Mouse (Mus musculus) G1E (cell line): ENCODE results near the gene Itga7. TPM values are rescaled to one million over a fixed set of nuclear protein-coding genes. Genes with fewer than 3 reads are reported as not detected.

ENCODE experiments used
- ATAC-seq: 2 replicates; pipeline ENCODE4 v1.8.0; 2016; ENCODE audit warnings: mild to moderate bottlenecking; ENCODE audit not compliant: insufficient number of reproducible peaks, poor library complexity, low FRiP score, severe bottlenecking; ENCODE audit errors: extremely low read depth
- DNase-seq: peaks from one replicate; pipeline ENCODE4 v3.0.0; 2012; ENCODE audit warnings: low spot score
- H3K27me3 ChIP-seq: 2 replicates; pipeline ENCODE4 v1.6.1; 2012; ENCODE audit warnings: mild to moderate bottlenecking, low read length, inconsistent platforms; ENCODE audit not compliant: insufficient read depth
- H3K36me3 ChIP-seq: replicated peaks from 2 replicates; pipeline ENCODE3; 2012; ENCODE audit warnings: mild to moderate bottlenecking, inconsistent platforms
- H3K4me1 ChIP-seq: 2 replicates; pipeline ENCODE4 v1.6.1; 2012; ENCODE audit warnings: low read depth, low read length, inconsistent platforms, mixed read lengths; ENCODE audit not compliant: insufficient read depth
- H3K4me3 ChIP-seq: 2 replicates; pipeline ENCODE4 v1.5.1; 2012; ENCODE audit warnings: low read depth, mild to moderate bottlenecking, inconsistent platforms, low read length, moderate library complexity, mixed read lengths
- H3K9me3 ChIP-seq: replicated peaks from 2 replicates; pipeline ENCODE4 v1.6.1; 2012; ENCODE audit warnings: inconsistent platforms
- CTCF ChIP-seq: IDR thresholded peaks from 2 replicates; pipeline ENCODE4 v1.5.1; 2012; ENCODE audit warnings: low read depth, low read length, inconsistent platforms, mixed read lengths
- GATA1 ChIP-seq: IDR thresholded peaks from 2 replicates; pipeline ENCODE4 v1.6.1; 2012; ENCODE audit warnings: borderline replicate concordance, low read length, inconsistent platforms, mixed read lengths
- GATA2 ChIP-seq: IDR thresholded peaks from 2 replicates; pipeline ENCODE4 v1.6.1; 2012; ENCODE audit warnings: low read depth, low read length, inconsistent platforms, borderline replicate concordance
- POLR2AphosphoS5 ChIP-seq: IDR thresholded peaks from 2 replicates; pipeline ENCODE4 v1.6.1; 2012; ENCODE audit warnings: low read depth, low read length, inconsistent platforms; ENCODE audit not compliant: insufficient replicate concordance
- TAL1 ChIP-seq: conservative IDR thresholded peaks from 2 replicates; pipeline ENCODE4 v1.6.1; 2012; ENCODE audit warnings: low read depth, low read length, inconsistent platforms, mixed read lengths
- polyA plus RNA-seq: library from polyadenylated mRNA; stranded (reverse); fragments of >175 nt; gene quantifications from 2 replicates; pipeline ENCODE4 v1.2.3, GENCODE M21; 2012
- total RNA-seq, 2 experiments: library from RNA; stranded (forward) in 1 of 2; stranded (reverse) in 1 of 2; fragments of 200-1000 nt in 1 of 2; fragments of >200 nt in 1 of 2; fragmentation: Nextera tagmentation in 1 of 2; gene quantifications; 2 replicates each; pipeline ENCODE4 v1.2.3; 2014 to 2017

Itga7 gene
- total and polyA plus RNA-seq, 3 experiments = 0.02 to 0.33 TPM; not detected in 1

DNA sequence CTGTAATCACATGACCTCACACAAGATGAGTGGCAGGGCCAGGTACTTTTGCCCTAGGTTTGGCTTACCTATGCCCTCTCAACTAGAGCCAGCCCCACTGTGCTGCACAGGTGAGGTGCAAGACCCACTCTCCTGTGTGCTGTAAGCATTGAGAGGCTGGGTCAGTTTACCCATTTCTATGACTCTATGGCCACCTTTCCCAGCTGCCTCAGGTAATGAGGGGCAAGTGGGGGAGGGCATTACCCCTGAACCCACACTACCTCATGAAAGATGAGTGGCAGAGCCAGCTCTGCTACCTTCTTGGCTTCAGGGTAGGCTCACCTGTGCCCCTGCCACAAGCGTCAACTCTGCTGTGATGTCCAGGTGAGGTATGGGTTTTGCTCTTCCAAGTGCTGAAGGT is 62.2 kb downstream of the Itga7 start:
- TF ChIP-seq GATA1 (no peak), CTCF (no peak), GATA2 (no peak), POLR2AphosphoS5 (no peak), TAL1 (no peak)
- H3K36me3 ChIP-seq = no peaks in the 10 kb centered on the region
- DNase-seq = no peak
- ATAC-seq = no peak
- H3K9me3 ChIP-seq = no peaks in the 10 kb centered on the region
- H3K27me3 ChIP-seq = no peaks in the 10 kb centered on the region
- H3K4me1 ChIP-seq = peaks cover 4% of the 10 kb centered on the region; the same call in 1 of the 2 replicates
- H3K4me3 ChIP-seq = no peak overlapping the region

DNA sequence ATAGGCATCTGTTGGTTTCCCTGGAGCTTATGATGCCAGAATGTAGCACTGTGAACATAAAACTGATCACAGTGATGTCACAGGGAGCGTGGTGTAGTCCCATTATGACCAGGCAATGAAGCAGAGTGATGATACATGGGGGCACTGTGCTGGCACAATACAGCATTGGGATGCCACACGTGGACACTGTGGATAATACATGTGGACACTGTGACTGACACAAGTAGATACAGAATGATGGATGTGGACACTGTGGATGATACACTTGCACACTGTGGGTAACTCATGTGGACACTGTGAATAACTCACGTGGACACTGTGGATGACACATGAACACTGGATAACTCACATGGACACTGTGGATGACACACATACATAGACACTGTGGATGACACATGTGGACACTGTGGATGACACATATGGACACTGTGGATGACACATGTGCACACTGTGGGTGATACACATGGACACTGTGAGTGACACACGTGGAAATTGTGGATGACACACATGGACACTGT is 63.0 kb downstream of the Itga7 start:
- Histone ChIP-seq H3K4me3 (no peak overlapping the region; the same call in 1 of the 2 replicates), H3K9me3 (no peaks in the 10 kb centered on the region), H3K27me3 (no peaks in the 10 kb centered on the region), H3K36me3 (no peaks in the 10 kb centered on the region), H3K4me1 (peaks cover 4% of the 10 kb centered on the region; the same call in 1 of the 2 replicates)
- no peak for TF ChIP-seq POLR2AphosphoS5
- TF ChIP-seq TAL1 = no peak
- no peak for TF ChIP-seq GATA1
- ATAC-seq (no peak), DNase-seq (no peak)

DNA sequence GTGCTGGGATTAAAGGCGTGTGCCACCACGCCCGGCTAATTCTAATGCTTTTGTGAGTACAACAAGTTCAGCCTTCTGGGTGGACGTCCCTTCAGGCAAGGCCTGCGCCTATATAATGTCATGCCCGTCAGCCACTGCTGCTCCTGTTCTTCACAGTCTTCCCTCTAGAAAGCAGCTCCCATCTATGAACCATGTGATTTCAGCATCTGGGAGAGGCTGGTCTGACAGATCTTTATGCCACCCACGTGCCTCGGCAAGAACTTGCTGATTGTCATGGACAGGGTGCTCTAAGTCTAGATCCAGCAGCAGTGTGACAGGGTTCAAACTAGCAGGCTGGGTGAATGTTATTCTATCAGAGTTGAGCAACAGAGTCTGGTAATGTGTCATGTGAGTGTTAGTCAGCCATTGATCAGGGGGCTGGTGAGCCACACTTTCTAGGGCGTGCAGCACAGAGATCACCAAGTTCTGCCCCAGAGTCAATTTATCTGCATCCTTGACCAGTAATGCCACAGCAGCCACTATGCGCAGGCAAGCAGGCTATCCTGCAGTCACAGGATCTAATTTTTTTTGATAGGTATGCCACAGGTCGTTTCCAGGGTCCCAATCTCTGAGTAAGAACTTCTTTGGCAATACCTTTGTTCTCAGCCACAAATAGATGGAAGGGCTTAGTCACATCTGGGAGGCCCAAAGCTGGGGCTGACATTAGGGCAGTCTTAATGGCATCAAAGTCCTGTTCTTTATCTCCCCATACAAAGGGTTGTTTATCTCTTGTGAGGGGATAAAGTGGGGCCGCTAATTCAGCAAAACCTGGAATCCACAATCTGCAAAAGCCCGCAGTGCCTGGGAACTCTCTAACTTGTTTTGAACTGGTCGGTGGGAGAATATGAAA is 70.7 kb downstream of the Itga7 start:
- DNase-seq = no peak
- no peak overlapping the region for H3K4me3 ChIP-seq
- ATAC-seq = 0 out of 2 replicates have a peak, but pooled peaks have one; percentile 6
- no peaks in the 10 kb centered on the region for H3K27me3 ChIP-seq
- no peaks in the 10 kb centered on the region for H3K9me3 ChIP-seq
- H3K36me3 ChIP-seq = no peaks in the 10 kb centered on the region
- H3K4me1 ChIP-seq = peaks cover 2% of the 10 kb centered on the region; the same call in 1 of the 2 replicates
- no peak for TF ChIP-seq CTCF
- no peak for TF ChIP-seq TAL1
- no peak for TF ChIP-seq GATA1
- TF ChIP-seq POLR2AphosphoS5 = no peak
- TF ChIP-seq GATA2 = no peak

Other genes starting within 250 kb of the Itga7 start
Only the 20 nearest of the 26 such genes appear.
- 6.8 and 8.4 TPM in 2 replicates for gene Dgka, start 189.0 kb upstream of the Itga7 start, total RNA-seq (2014; fragmentation: Nextera tagmentation)
- gene Dgka, start 189.0 kb upstream of the Itga7 start, total RNA-seq (2017) = 3.3 TPM in 2 replicates
- 0.19 and 0.50 TPM in 2 replicates for gene Dgka, start 189.0 kb upstream of the Itga7 start, polyA plus RNA-seq
- 78.7 and 93.7 TPM in 2 replicates for gene Pym1, start 185.9 kb upstream of the Itga7 start, total RNA-seq (2014; fragmentation: Nextera tagmentation)
- gene Pym1, start 185.9 kb upstream of the Itga7 start, total RNA-seq (2017) = 44.3 and 47.3 TPM in 2 replicates
- 144 and 169 TPM in 2 replicates for gene Pym1, start 185.9 kb upstream of the Itga7 start, polyA plus RNA-seq
- gene Mmp19, start 142.9 kb upstream of the Itga7 start, total RNA-seq (2014; fragmentation: Nextera tagmentation) = 0.44 TPM in 1 of 2 replicates, not detected in the other
- gene Mmp19, start 142.9 kb upstream of the Itga7 start, total RNA-seq (2017) = 0.11 and 0.12 TPM in 2 replicates
- 0.02 and 0.03 TPM in 2 replicates for gene Mmp19, start 142.9 kb upstream of the Itga7 start, polyA plus RNA-seq
- gene Dnajc14, start 129.8 kb upstream of the Itga7 start, total RNA-seq (2014; fragmentation: Nextera tagmentation) = 20.6 and 25.5 TPM in 2 replicates
- gene Dnajc14, start 129.8 kb upstream of the Itga7 start, total RNA-seq (2017) = 31.5 and 36.9 TPM in 2 replicates
- gene Dnajc14, start 129.8 kb upstream of the Itga7 start, polyA plus RNA-seq = 9.6 and 12.6 TPM in 2 replicates
- gene Tmem198b, start 129.4 kb upstream of the Itga7 start, total RNA-seq (2014; fragmentation: Nextera tagmentation) = 8.4 and 10.1 TPM in 2 replicates
- gene Tmem198b, start 129.4 kb upstream of the Itga7 start, total RNA-seq (2017) = 4.1 and 4.9 TPM in 2 replicates
- gene Tmem198b, start 129.4 kb upstream of the Itga7 start, polyA plus RNA-seq = 1.5 and 2.2 TPM in 2 replicates
- gene Sarnp, start 116.5 kb upstream of the Itga7 start, total RNA-seq (2014; fragmentation: Nextera tagmentation) = 144 and 197 TPM in 2 replicates
- gene Sarnp, start 116.5 kb upstream of the Itga7 start, total RNA-seq (2017) = 154 and 165 TPM in 2 replicates
- gene Sarnp, start 116.5 kb upstream of the Itga7 start, polyA plus RNA-seq = 16.5 and 19.9 TPM in 2 replicates
- 29.3 and 31.9 TPM in 2 replicates for gene Ormdl2, start 112.2 kb upstream of the Itga7 start, total RNA-seq (2014; fragmentation: Nextera tagmentation)
- 132 and 152 TPM in 2 replicates for gene Ormdl2, start 112.2 kb upstream of the Itga7 start, total RNA-seq (2017)
- 18.0 and 21.9 TPM in 2 replicates for gene Ormdl2, start 112.2 kb upstream of the Itga7 start, polyA plus RNA-seq
- not detected in 2 replicates for gene Gdf11, start 42.1 kb upstream of the Itga7 start, total RNA-seq (2014; fragmentation: Nextera tagmentation)
- gene Gdf11, start 42.1 kb upstream of the Itga7 start, total RNA-seq (2017) = under 0.01 TPM in 1 of 2 replicates, not detected in the other
- gene Gdf11, start 42.1 kb upstream of the Itga7 start, polyA plus RNA-seq = 0.02 TPM in 2 replicates
- 1.7 and 3.4 TPM in 2 replicates for gene Cd63, start 32.8 kb upstream of the Itga7 start, total RNA-seq (2014; fragmentation: Nextera tagmentation)
- gene Cd63, start 32.8 kb upstream of the Itga7 start, total RNA-seq (2017) = 0.22 TPM in 1 of 2 replicates, not detected in the other
- 0.04 and 0.09 TPM in 2 replicates for gene Cd63, start 32.8 kb upstream of the Itga7 start, polyA plus RNA-seq
- gene Rdh5, start 10.9 kb upstream of the Itga7 start, total RNA-seq (2014; fragmentation: Nextera tagmentation) = 7.1 and 27.4 TPM in 2 replicates
- 2.6 and 4.4 TPM in 2 replicates for gene Rdh5, start 10.9 kb upstream of the Itga7 start, total RNA-seq (2017)
- gene Rdh5, start 10.9 kb upstream of the Itga7 start, polyA plus RNA-seq = 0.94 and 1.2 TPM in 2 replicates
- 46.7 and 50.3 TPM in 2 replicates for gene Bloc1s1, start 9.8 kb upstream of the Itga7 start, total RNA-seq (2014; fragmentation: Nextera tagmentation)
- gene Bloc1s1, start 9.8 kb upstream of the Itga7 start, total RNA-seq (2017) = 116 and 119 TPM in 2 replicates
- gene Bloc1s1, start 9.8 kb upstream of the Itga7 start, polyA plus RNA-seq = 121 and 157 TPM in 2 replicates
- gene Mettl7b, start 27.2 kb downstream of the Itga7 start, total RNA-seq (2014; fragmentation: Nextera tagmentation) = not detected in 2 replicates
- not detected in 2 replicates for gene Mettl7b, start 27.2 kb downstream of the Itga7 start, total RNA-seq (2017)
- not detected in 2 replicates for gene Mettl7b, start 27.2 kb downstream of the Itga7 start, polyA plus RNA-seq
- gene Olfr9, start 55.6 kb downstream of the Itga7 start, total RNA-seq (2014; fragmentation: Nextera tagmentation) = not detected in 2 replicates
- 0.11 TPM in 1 of 2 replicates, not detected in the other for gene Olfr9, start 55.6 kb downstream of the Itga7 start, total RNA-seq (2017)
- gene Olfr9, start 55.6 kb downstream of the Itga7 start, polyA plus RNA-seq = not detected in 2 replicates
- not detected in 2 replicates for gene Olfr763, start 77.0 kb downstream of the Itga7 start, total RNA-seq (2014; fragmentation: Nextera tagmentation)
- 0.06 TPM in 1 of 2 replicates, not detected in the other for gene Olfr763, start 77.0 kb downstream of the Itga7 start, total RNA-seq (2017)
- not detected in 2 replicates for gene Olfr763, start 77.0 kb downstream of the Itga7 start, polyA plus RNA-seq
- not detected in 2 replicates for gene Olfr764-ps1, start 106.1 kb downstream of the Itga7 start, total RNA-seq (2014; fragmentation: Nextera tagmentation)
- 0.06 and 0.11 TPM in 2 replicates for gene Olfr764-ps1, start 106.1 kb downstream of the Itga7 start, total RNA-seq (2017)
- not detected in 2 replicates for gene Olfr764-ps1, start 106.1 kb downstream of the Itga7 start, polyA plus RNA-seq
- gene Olfr765, start 116.2 kb downstream of the Itga7 start, total RNA-seq (2014; fragmentation: Nextera tagmentation) = not detected in 2 replicates
- 0.05 TPM in 1 of 2 replicates, not detected in the other for gene Olfr765, start 116.2 kb downstream of the Itga7 start, total RNA-seq (2017)
- gene Olfr765, start 116.2 kb downstream of the Itga7 start, polyA plus RNA-seq = not detected in 2 replicates
- not detected in 2 replicates for gene Olfr766-ps1, start 135.2 kb downstream of the Itga7 start, total RNA-seq (2014; fragmentation: Nextera tagmentation)
- gene Olfr766-ps1, start 135.2 kb downstream of the Itga7 start, total RNA-seq (2017) = 0.38 TPM in 1 of 2 replicates, not detected in the other
- not detected in 2 replicates for gene Olfr766-ps1, start 135.2 kb downstream of the Itga7 start, polyA plus RNA-seq
- not detected in 2 replicates for gene Olfr767, start 149.1 kb downstream of the Itga7 start, total RNA-seq (2014; fragmentation: Nextera tagmentation)
- 0.05 TPM in 1 of 2 replicates, not detected in the other for gene Olfr767, start 149.1 kb downstream of the Itga7 start, total RNA-seq (2017)
- gene Olfr767, start 149.1 kb downstream of the Itga7 start, polyA plus RNA-seq = not detected in 2 replicates
- gene Olfr768, start 165.6 kb downstream of the Itga7 start, total RNA-seq (2014; fragmentation: Nextera tagmentation) = not detected in 2 replicates
- gene Olfr768, start 165.6 kb downstream of the Itga7 start, total RNA-seq (2017) = 0.05 and 0.12 TPM in 2 replicates
- gene Olfr768, start 165.6 kb downstream of the Itga7 start, polyA plus RNA-seq = not detected in 2 replicates
- gene Olfr769, start 184.0 kb downstream of the Itga7 start, total RNA-seq (2014; fragmentation: Nextera tagmentation) = not detected in 2 replicates
- gene Olfr769, start 184.0 kb downstream of the Itga7 start, total RNA-seq (2017) = 0.06 TPM in 1 of 2 replicates, not detected in the other
- not detected in 2 replicates for gene Olfr769, start 184.0 kb downstream of the Itga7 start, polyA plus RNA-seq